ENCODE assay signal across 31 mouse cellular contexts in the genomic region with DNA sequence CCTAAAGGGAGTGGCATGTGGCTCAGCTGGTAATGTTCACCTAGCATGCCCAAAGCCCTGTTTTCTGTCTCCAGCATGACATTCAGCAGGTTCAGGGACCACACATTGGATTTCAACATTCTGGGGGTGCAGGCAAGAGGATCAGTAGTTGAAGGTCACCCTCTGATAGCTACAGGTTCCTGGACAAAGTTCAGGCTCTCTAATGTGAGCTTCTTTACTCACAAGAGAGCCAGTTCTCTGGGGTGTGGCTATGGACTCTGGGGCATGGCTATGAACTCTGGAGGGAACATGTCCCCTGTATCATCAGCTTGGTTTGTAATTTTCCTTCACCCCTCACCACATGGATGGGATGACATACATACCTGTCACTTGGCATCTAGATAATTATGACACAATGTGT. TPM values are rescaled to one million over a fixed set of nuclear protein-coding genes. Genes with fewer than 3 reads are reported as not detected.
DNase-seq lines count a peak whose midpoint lies in the region; ATAC-seq and TF ChIP-seq lines count a peak whose summit lies in the region.
"Had no signal": no experiment of that assay in that cellular context is flagged by ENCODE, and none has a peak within 500 bp of the region (broad histone marks: within the 10 kb centered on the region; RNA-seq: fewer than 3 reads in every experiment).

No protein-coding gene starts in this region.

- no peak for TF ChIP-seq CTCF in liver, adult 2 months (IDR thresholded peaks at IDR 0.05; ENCODE audit: low read depth, low read length)

- DNase-seq in liver, adult 2 months (ENCODE audit: extremely low read depth, low read depth, low spot score), result peak; percentile 84
- DNase-seq in liver, result no peak
- peak; percentile 30 for DNase-seq in 3T3-L1 (ENCODE audit: low read depth, low spot score)
- DNase-seq in adipocyte (ENCODE audit: low spot score), result no peak
- DNase-seq in cerebellum, postnatal 14 days, result no peak
- DNase-seq: adrenal gland, adult 8-10 months; B cell, adult 2 months; cerebellum, adult 8-10 months; cerebellum, postnatal 36 days; embryo, embryonic 11 days; gastrocnemius, postnatal 14 days; kidney, postnatal 14 days; retina, postnatal 1 day; right cerebral cortex, postnatal 14 days; spleen, adult 18-20 months; thymus, postnatal 25 days had no signal

- H3K4me1 ChIP-seq in liver, adult 2 months (ENCODE audit: control insufficient read depth, insufficient read depth, low read length), result peaks cover 21% of the 10 kb centered on the region
- peaks cover 23% of the 10 kb centered on the region for H3K4me1 ChIP-seq in intestine, embryonic 15.5 days (replicated peaks)

- H3K4me2 ChIP-seq in intestine, embryonic 15.5 days (replicated peaks), result no peak overlapping the region
- peak overlapping the region; percentile 10 for H3K4me2 ChIP-seq in myocyte (ENCODE audit: low read depth)
- H3K4me2 ChIP-seq: embryonic facial prominence, embryonic 12.5 days; hindbrain, embryonic 14.5 days; midbrain, embryonic 13.5 days; neural tube, embryonic 15.5 days had no signal

- no peaks in the 10 kb centered on the region for H3K27me3 ChIP-seq in liver, adult 2 months (ENCODE audit: control insufficient read depth, insufficient read depth, low read length)
- no peaks in the 10 kb centered on the region for H3K27me3 ChIP-seq in intestine, embryonic 15.5 days (replicated peaks)
- H3K27me3 ChIP-seq in myocyte (ENCODE audit: control insufficient read depth, insufficient read depth, insufficient read length), result no peaks in the 10 kb centered on the region
- H3K27me3 ChIP-seq: embryonic facial prominence, embryonic 12.5 days; neural tube, embryonic 15.5 days had no signal

- H3K79me2 ChIP-seq in liver, adult 2 months (ENCODE audit: control insufficient read depth, insufficient read depth, low read length), result peaks cover 23% of the 10 kb centered on the region
- H3K79me2 ChIP-seq in myocyte (ENCODE audit: control insufficient read depth, insufficient read depth), result peaks cover 22% of the 10 kb centered on the region

- peak; percentile 57 for ATAC-seq in intestine, embryonic 15.5 days
- ATAC-seq: activated CD4-positive, CD25-positive, alpha-beta regulatory T cell, adult 4 months; forebrain, embryonic 14.5 days; midbrain, embryonic 13.5 days had no signal

- H3K4me3 ChIP-seq in liver, adult 2 months (ENCODE audit: insufficient read depth, low read depth, low read length), result no peak overlapping the region
- H3K4me3 ChIP-seq in intestine, embryonic 15.5 days (replicated peaks), result no peak overlapping the region
- H3K4me3 ChIP-seq in myocyte, result no peak overlapping the region
- H3K4me3 ChIP-seq: embryonic facial prominence, embryonic 12.5 days; midbrain, embryonic 13.5 days; neural tube, embryonic 15.5 days had no signal

- H3K9me3 ChIP-seq in intestine, embryonic 15.5 days, result no peaks in the 10 kb centered on the region
- H3K9me3 ChIP-seq: embryonic facial prominence, embryonic 12.5 days; midbrain, embryonic 13.5 days; neural tube, embryonic 15.5 days had no signal

- no peaks in the 10 kb centered on the region for H3K36me3 ChIP-seq in liver, adult 2 months (ENCODE audit: control insufficient read depth, insufficient read depth, low read length)
- H3K36me3 ChIP-seq in intestine, embryonic 15.5 days, result no peaks in the 10 kb centered on the region
- no peaks in the 10 kb centered on the region for H3K36me3 ChIP-seq in myocyte (ENCODE audit: control insufficient read depth, insufficient read depth)
- H3K36me3 ChIP-seq: embryonic facial prominence, embryonic 12.5 days; midbrain, embryonic 13.5 days; neural tube, embryonic 15.5 days had no signal

- H3K9ac ChIP-seq in liver, adult 2 months (ENCODE audit: low read depth, low read length), result no peak overlapping the region
- H3K9ac ChIP-seq in intestine, embryonic 15.5 days, result no peak overlapping the region
- H3K9ac ChIP-seq: embryonic facial prominence, embryonic 12.5 days; hindbrain, embryonic 14.5 days; liver, embryonic 14.5 days; midbrain, embryonic 13.5 days; neural tube, embryonic 15.5 days had no signal

- H3ac ChIP-seq in myocyte (ENCODE audit: control insufficient read depth, insufficient read length), result no peak overlapping the region

- no peak for TF ChIP-seq POLR2A in liver, adult 2 months (IDR thresholded peaks at IDR 0.05; ENCODE audit: extremely low read depth, insufficient read depth, low read length)
- no peak for TF ChIP-seq POLR2A in myocyte (IDR thresholded peaks at IDR 0.05; ENCODE audit: insufficient read length, low read depth)

- peak overlapping the region; percentile 40; the same call in 1 of the 2 replicates for H3K27ac ChIP-seq in liver, adult 2 months (replicated peaks; ENCODE audit: insufficient read depth, low read depth, low read length)
- H3K27ac ChIP-seq in intestine, embryonic 15.5 days, result peak overlapping the region; percentile 42; the same call in 1 of the 2 replicates
- H3K27ac ChIP-seq: embryonic facial prominence, embryonic 12.5 days; hindbrain, embryonic 14.5 days; liver, embryonic 14.5 days; macrophage; midbrain, embryonic 13.5 days; neural tube, embryonic 15.5 days had no signal

TF ChIP-seq in myocyte, 11 proteins besides CTCF, POLR2A, EP300 and RAD21:
- TF ChIP-seq TCF3 (IDR thresholded peaks at IDR 0.05; ENCODE audit: insufficient read length, low read depth), result no peak

RNA-seq across cellular contexts. Expression of a gene that starts 2.5 kb away (rescaled TPM):
- 100 TPM in 2 replicates for total RNA-seq in liver, adult 2 months (2014; rRNA removed)
- polyA plus RNA-seq in liver, adult 2 months (2012; rRNA removed), result 34.9 and 36.4 TPM in 2 replicates
- polyA plus RNA-seq in intestine, embryonic 15.5 days (2015; fragmentation: Nextera tagmentation; extraction: Ambion mirVana), result 240 and 244 TPM in 2 replicates
- 136 TPM for polyA plus RNA-seq in myocyte (2012; fragmentation: generic; extraction: Trizol)

RNA-seq across cellular contexts. Expression of a gene that starts 15.0 kb away (rescaled TPM):
- total RNA-seq in liver, adult 2 months (2014; rRNA removed), result not detected in 2 replicates
- polyA plus RNA-seq in liver, adult 2 months (2012; rRNA removed), result not detected in 2 replicates
- not detected in 2 replicates for polyA plus RNA-seq in intestine, embryonic 15.5 days (2015; fragmentation: Nextera tagmentation; extraction: Ambion mirVana)
- polyA plus RNA-seq in myocyte (2012; fragmentation: generic; extraction: Trizol), result not detected
- total RNA-seq: gastrocnemius, postnatal 14 days had no signal
- polyA plus RNA-seq: embryonic facial prominence, embryonic 12.5 days; forebrain, embryonic 14.5 days; limb, embryonic 11.5 days; midbrain, embryonic 13.5 days had no signal

RNA-seq across cellular contexts. Expression of a gene that starts 51.0 kb away (rescaled TPM):
- total RNA-seq in liver, adult 2 months (2014; rRNA removed), result 1.5 and 3.0 TPM in 2 replicates
- polyA plus RNA-seq in liver, adult 2 months (2012; rRNA removed), result 0.82 and 1.7 TPM in 2 replicates
- polyA plus RNA-seq in intestine, embryonic 15.5 days (2015; fragmentation: Nextera tagmentation; extraction: Ambion mirVana), result 5.2 and 5.8 TPM in 2 replicates
- polyA plus RNA-seq in myocyte (2012; fragmentation: generic; extraction: Trizol), result 0.08 TPM

RNA-seq across cellular contexts. Expression of a gene that starts 54.9 kb away (rescaled TPM):
- total RNA-seq in liver, adult 2 months (2014; rRNA removed), result 0.74 and 3.9 TPM in 2 replicates
- not detected in 2 replicates for polyA plus RNA-seq in liver, adult 2 months (2012; rRNA removed)
- polyA plus RNA-seq in intestine, embryonic 15.5 days (2015; fragmentation: Nextera tagmentation; extraction: Ambion mirVana), result 0.45 and 0.62 TPM in 2 replicates
- polyA plus RNA-seq in myocyte (2012; fragmentation: generic; extraction: Trizol), result 3.3 TPM
- total RNA-seq: adrenal gland, adult 8-10 months; granulocyte monocyte progenitor cell, adult 5-6 weeks; hematopoietic stem cell, adult 5-6 weeks; layer of hippocampus, postnatal 10 days; megakaryocyte-erythroid progenitor cell, adult 5-6 weeks had no signal
- polyA plus RNA-seq: activated CD4-positive, CD25-positive, alpha-beta regulatory T cell, adult 4 months; macrophage had no signal

Comparison
In these comparisons a context has a peak if more than half of its experiments do, and no peak if none do; other contexts are left out.
1. DNase-seq: peak in liver, adult 2 months (single experiment) and 3T3-L1 (single experiment); none in liver (single experiment), adipocyte (single experiment) and cerebellum, postnatal 14 days (0 of 2).